Mouse (Mus musculus) neural tube, embryonic 10.5 days (tissue): Measurements from ENCODE around the gene Wfdc12.

ENCODE experiments used
- DNase-seq: peaks from one replicate; pipeline ENCODE4 v3.0.0-alpha.2; 2017; ENCODE audit warnings: low spot score; ENCODE audit errors: extremely low spot score

Wfdc12 gene

DNA sequence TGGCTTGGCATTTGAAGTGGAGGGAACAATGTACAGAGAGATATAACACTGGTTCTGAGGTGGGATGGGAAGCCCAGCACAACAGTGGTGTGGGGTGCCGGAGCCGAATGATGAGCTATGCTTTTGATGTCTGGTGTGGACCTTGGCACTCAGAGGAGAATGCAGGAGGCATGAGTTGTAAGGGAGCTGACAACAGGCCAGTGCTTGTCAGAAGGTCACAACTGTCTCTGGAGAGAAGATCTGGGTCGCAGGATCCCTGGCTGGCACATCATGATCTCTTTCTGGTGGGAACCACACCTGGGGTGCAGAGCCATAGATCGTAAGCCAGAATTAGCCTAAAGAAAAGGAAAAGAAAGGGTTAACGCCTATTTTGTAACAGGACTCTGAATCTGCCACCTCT lies 12.6 kb downstream of the Wfdc12 start:
- DNase-seq, result no peak

DNA sequence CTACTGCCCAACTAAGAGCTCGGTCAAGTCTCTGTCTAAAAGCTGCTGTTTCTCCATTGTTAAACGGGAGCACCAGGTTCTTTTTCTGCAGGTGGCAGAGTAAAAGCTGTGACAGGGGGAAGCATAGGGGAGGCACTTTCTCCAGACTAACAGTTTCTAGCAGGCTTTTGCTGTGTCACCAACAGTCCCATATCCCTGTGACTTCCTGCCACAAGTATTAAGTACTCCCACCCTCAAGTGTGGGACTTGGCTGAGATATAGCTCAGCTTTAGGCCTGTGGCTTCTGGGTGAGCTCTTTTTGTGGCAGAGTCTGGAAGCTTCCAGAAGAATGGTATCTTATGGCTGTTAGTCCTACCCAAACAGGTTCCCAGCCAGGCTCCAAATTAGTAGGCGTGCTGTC lies 14.6 kb downstream of the Wfdc12 start:
- DNase-seq, result no peak

DNA sequence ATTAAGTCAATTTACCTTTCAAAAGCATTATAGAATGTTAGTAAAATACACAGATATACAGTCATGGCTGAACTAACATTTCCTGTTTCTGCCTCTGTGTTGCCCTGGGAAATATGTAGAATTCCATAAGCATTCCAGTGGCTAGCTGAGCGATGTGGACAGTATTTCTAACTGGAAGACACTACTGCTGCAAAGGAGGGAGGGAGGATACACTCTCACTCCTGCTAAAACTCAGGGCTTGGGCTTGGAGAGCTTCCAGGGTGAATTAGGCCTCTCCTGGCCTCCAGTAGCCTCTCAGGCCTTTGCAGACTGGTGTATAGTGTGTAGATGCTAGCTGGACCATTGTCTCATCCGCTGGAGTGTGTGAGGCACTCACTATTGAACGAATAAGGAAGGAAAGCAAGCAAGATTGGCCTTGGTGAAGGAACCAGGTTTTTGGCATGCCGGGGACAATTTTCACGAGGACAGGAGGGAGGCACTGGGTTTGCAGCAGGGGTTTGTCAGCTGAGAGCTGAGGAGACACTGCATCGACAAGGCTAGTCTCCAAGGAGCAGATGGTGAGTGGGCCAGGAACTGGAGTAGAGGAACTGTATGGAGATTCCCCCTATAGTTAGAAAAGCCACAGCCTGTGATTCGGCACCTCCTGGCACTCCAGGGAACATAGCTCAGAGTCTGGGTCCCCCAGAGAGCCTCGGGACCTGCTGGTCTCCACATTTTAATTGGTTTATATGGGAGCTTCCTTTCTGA lies 15.6 kb downstream of the Wfdc12 start:
- DNase-seq, result no peak

DNA sequence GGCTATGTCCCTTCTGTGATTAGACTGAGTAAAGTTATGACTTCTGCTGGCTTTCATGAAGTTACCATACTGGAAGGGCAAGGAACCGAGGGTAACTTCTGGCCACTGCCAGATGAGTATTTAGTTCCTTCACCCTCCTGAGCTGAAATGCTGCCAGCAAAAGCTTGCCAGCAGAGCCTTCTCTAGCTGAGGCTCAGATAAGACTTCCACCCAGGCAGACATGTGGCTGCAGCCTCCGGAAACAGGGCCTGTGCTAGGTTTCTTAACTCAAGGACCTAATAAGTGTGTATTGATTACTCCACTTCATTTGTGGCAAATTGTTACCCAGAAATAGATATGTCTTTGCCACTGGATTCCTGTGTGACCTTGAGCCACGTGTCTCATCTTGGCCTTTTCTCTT lies 17.0 kb downstream of the Wfdc12 start:
- DNase-seq, result no peak

DNA sequence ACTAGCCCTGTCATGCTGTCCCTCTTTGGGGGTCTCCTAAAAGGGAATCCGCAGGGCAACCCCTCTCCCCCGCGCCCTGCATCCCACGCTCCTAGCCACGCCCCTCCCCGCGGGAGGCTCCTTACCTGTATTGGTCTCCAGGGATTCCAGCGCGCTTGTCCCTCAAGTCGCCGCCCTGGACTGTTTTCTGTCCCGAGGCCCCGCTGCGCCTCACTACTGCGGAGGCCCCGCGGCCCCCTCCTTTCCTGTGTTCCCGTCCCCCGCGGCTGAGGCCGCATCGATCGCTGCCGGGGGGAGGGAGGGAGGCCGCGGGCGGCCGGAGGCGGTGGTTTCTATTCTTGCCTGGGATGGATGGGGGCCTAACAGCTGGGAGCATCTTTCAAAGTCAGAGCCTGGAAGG lies 19.5 kb downstream of the Wfdc12 start, which contains the start of gene Kcns1:
Gene Kcns1 (minus strand): TSS at position 212 of the 400 bp plus-strand sequence.
- peak; percentile 22 for DNase-seq

DNA sequence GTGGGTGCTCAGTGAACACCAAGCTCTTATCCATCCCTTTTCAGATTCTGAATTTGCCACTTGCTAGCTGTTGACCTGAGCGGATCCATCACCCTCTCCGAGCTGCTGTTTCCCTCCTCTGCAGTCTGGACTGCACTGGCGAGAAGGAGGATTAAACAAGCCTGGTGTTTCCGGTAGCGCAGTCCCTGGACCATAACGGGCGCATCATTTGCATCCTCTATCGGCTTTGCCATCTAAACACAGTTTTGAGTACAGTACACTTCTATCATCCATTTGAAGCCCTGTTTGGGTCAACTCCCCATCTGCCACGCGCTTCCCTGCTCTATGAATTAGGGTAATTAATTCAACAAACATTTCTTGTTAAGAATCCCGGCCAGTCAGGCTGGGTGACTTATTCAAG lies 20.1 kb downstream of the Wfdc12 start:
- DNase-seq, result peak; percentile 26

DNA sequence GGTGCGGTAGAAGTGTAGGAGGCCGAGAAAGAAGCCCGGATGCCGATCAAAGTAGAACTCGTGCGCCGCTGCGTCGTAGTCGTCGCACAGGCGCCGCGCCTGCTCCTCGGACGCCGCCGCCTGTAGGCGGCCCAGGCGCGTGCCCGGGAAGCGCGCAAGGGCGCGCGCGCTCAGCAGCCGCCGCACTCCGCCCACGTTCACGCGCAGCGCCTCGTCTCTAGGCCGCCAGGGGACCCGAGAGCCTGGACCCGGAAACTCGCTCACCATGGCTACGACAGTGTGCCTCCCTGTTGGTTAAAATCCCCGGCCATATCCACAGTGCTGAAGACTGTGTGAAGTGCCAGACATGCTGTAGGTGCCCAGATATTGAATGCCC lies 21.8 kb downstream of the Wfdc12 start:
- DNase-seq, result no peak

DNA sequence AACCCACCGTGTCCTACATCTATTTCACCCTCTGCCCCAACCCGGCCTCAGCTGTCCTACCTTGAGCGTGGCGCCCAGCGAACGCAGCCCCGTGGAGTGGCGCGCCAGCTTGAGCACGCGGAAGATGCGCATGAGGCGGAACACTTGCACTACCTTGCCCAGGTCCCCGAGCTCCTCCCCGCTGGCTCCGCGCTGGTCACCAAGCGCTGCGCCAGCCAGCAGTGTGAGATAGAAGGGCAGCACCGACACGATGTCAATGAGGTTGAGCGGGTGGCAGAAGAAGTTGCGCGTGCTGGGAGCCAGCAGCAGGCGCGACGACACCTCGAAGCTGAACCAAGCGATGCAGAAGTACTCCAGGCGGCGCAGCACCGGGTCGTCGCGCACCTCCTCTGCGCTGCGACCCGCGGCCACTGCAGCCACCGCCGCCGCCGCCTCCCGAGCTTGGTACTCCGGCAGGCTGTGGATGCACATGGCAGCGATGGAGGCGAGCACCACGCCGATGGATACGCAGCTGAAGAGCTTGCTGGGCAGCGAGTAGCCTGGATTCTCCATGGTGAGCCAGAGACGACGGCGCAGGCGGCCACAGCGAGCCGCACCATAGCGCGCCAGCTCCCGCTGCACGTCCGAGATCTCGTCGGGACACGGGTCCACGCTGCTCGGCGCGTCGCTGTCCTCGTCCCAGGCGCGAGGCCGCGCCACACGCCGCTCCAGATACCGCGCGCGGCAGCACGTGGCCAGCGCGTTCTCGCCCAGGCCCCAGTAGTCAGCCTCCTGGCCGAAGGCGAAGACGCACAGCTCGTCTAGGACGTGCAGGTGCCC lies 22.4 kb downstream of the Wfdc12 start:
- peak; percentile 54 for DNase-seq

DNA sequence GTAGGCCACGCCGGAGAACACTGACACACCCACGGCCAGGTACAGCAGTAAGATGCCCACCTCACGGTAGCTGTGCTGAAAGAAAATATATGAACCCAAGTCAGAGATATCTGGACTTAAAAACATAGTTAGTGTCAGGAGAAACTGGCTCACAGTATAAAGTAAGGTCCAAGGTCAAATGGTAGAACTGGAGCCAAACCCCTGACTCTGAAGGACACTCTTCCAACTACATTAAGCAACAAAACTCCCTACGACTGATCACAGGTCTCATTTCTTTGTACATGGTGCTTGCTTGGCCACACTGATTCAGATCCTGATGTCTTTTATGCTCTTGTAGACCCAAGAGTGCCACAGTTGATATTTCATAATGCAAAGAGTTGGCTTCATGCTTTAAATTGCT lies 25.5 kb downstream of the Wfdc12 start:
- DNase-seq, result no peak

DNA sequence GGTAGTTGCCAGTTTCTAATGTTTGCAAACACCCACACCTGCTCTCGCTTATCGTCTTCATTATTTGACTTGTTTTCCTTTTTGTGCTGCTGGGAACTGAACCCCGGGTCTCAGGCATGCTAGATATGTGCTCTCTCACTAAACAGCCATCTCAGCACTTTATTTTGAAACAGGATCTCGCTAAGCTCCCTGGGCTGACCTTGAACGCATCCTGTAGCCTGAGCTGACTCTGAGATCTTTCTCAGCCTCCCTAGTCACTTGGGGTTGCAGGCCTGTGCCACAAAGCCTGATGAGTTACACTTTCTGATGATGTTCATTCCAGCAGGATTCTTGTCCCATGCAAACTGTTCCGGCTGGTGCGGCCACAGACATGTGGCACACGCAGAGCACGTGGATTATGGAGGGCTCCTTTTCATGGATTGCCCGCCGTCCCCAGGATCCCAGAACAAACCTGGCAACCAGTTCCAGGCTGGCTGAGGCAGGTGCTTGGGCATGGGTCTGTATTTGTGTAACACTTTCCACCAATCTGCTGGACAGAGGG lies 28.8 kb downstream of the Wfdc12 start:
- DNase-seq, result no peak

DNA sequence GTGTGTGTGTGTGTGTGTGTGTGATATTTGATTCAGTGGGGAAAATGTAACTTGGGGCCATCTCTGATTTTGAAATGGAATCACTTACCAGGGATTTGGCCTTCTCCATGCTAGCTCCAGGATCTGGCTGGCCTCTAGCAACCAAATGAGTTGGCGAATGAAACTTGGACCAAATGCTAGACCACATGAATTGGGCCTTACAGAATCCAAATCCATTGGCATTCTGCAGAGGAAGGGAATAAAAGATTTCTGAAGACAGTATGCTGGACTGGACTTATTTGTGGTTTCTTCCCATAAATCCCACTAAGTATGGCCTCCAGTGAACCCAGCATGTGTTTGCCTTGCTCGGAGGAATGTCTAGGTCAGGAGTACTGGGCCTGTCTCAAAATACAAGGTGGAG lies 31.6 kb downstream of the Wfdc12 start:
- DNase-seq, result no peak

DNA sequence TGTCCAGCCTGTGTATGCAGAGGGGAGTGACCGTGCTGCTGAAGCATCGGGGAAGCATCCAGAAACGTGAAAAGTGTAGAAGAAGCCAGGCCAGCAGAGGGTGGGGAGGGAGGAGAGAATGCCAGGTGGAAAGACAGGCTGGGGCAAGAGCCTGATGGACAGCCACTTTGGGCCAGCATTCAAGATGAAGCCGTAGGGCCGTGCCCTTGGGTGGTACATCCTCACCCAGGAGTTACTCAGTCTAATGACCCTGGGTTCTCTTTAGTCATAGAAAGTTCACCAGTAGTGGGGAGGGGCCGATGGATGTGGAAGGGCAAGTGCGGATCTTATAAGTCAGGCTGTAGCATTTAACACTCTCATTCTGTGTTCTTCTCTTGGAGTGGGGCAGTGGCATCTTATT lies 34.2 kb downstream of the Wfdc12 start:
- DNase-seq, result no peak

DNA sequence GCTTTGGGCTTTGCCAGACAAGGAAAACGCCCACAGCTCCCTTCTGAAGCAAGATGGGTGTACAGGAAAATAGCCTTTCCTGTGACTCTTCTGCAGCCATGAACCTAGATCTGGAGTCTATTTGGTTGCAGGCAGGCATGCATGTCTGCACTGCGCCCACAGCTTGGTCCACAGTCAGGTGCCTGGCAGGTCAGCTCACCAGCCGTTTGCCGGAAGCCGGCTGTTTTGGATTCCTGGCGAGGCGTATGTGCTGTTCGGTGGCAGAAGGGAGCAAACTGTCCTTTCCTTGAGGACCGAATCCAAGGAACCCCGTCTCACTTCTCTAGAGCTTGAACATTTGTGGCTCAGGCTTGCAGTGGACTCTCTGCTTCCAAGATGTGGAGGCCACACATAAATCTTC lies 36.4 kb downstream of the Wfdc12 start:
- no peak for DNase-seq

DNA sequence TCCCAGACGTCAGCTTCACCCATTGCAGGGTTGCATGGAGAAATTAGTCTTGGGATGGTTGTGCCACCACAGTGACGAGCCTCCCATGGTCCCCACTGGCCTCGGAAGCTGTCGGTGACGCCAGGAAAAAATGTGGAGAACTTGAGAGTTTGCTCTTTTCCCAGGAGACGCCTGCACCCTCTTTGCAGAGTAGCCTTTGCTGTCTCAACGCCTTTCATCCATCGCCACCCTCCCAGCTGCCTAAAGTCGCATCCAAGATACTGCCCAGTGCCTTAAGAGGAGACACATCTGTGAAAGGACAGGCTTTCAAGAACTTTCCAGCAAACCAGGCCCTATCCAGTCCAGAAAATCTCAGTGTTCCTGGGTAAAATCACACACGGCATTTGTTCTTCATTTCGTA lies 38.1 kb downstream of the Wfdc12 start:
- no peak for DNase-seq

DNA sequence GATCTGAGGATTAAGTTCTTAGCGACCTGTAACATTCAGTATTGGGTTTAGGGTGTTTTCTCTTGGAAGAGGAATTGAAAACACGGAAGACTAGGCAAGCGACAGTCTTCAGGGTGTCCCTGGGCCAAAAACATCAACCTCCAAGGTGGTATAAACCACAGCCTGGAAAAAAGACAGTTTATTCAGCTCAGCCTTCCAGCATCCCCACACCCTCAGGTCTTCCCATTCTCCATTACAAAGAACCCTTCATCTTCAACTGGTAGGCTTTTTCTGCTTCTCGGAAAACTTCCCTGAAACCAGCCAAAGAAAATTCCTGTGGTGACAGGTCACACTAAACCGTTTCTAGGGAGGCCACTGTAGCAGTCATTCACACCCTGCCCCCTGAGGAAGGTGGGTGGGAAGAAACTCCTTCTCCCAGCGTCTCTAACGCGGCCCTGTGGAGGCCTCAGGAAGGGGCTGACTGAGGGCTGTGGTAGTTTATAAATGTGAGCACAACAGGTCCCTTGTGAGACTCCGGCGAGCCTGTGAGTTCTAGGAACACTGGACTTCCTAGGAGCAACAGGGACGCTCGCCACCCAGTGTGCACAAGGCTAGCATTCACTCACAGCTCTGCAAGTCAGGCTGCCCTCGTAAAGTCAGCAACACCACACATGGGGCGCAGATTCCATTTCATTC lies 40.2 kb downstream of the Wfdc12 start:
- no peak for DNase-seq

DNA sequence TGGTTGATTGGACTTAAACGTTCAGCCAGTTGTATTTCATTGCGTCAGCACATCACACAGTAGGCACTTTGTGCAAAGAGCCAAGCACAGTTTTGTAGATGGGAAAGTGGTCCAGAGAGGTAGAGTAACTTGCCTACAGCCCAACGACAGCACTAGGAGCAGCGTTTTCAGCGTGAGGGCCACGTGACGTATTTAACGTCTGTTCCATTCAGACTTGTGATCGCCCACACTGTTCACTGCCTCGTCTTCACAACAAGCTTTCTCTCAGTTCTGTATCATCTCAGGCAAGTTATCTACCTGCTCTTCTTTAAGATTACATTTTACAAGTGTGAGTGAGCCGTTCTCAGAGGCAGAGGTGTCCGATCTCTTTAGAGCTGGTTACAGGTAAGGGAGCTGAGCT lies 43.9 kb downstream of the Wfdc12 start:
- DNase-seq, result no peak

DNA sequence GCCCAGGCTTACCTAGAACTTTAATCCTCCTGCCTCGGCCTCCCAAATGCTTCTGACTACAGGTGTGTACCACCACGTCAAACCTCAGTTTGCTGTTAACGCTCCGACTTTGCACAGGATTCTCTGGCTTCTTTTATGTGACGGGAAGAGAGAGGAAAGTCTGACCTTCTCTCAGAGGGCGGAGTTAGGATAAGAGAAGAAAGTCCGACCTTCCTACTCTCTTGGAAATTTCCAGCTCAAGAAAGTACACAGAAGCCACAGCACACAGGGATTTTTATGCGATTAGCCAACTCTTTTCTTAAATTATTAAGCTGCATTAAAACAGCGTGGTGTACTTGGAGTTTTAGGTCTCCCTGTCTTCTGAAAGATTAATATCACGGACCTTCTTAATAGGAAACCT lies 45.9 kb downstream of the Wfdc12 start:
- DNase-seq, result no peak

DNA sequence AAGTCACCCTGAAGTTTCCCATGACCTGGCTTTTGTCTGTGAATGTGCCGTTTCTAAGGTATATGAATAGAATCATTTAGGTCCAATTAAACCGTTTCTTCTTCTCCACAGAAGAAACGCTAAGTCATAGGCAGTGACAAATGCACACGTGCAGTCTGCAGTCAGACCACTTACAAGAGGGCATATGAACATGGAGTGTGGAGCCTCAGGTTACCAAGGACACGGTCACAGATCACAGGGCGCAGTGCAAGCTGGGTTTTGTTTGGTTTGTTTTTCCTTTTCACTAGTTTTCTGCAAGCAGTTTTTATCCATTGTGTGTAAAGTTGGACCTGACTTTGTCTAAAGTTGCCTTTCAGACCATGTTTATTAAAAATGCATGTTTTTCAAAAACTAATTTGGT lies 46.4 kb downstream of the Wfdc12 start:
- no peak for DNase-seq

DNA sequence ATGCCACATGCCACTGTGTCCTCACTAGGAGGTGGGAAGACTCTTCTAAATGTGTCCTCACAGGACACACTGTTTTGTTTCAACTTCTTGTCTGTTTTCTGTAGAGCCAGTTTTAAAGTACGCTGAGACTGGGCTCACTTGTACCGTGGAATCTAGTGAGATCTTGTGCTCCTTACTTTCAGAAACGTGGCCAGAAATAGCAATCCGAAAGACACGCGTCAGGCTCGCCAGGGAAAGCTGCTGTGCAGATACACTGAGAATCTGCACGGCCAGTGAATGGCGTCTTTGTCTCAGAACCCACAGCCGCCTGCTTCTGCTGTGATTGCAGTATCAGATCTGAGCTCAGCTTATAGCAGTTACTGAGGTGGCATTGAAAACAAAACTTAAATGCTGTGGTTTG lies 48.4 kb downstream of the Wfdc12 start:
- no peak for DNase-seq
